Mouse (Mus musculus) heart, postnatal 4 days (tissue): ENCODE measurements around the gene Bcan. TPM values are rescaled to one million over a fixed set of nuclear protein-coding genes. Genes with fewer than 3 reads are reported as not detected.

Experiments
- DNase-seq: peaks from one replicate; pipeline ENCODE4 v3.0.0; 2021
- total RNA-seq, 2 experiments: library from RNA; stranded (reverse); gene quantifications; 2 replicates each; pipeline ENCODE4 v1.2.3; 2021

The Bcan gene
- total RNA-seq, 2 experiments from 2014 or later = 0.12 to 0.29 TPM

GRCm38 (mm10) chr3:87943586-87943985, 56.4 kb downstream of the Bcan start:
- no peak for DNase-seq

- no peak for DNase-seq
Measured at GRCm38 (mm10) chr3:87942471-87942870, 57.6 kb downstream of the Bcan start.

GRCm38 (mm10) chr3:87940611-87941010, 59.4 kb downstream of the Bcan start:
- no peak for DNase-seq

Other genes starting within 250 kb of the Bcan start
- under 1 TPM; 0.09 to 0.10 TPM for gene Ntrk1, start 205.1 kb downstream of the Bcan start, total RNA-seq
- under 1 TPM in 1 of 2 experiments, not detected in 1; 0.07 TPM for gene Insrr, start 203.3 kb downstream of the Bcan start, total RNA-seq
- gene Pear1, start 175.9 kb downstream of the Bcan start, total RNA-seq = 10 to 100 TPM; 24.8 to 26.1 TPM
- under 1 TPM in 1 of 2 experiments, not detected in 1; 0.12 TPM for gene Sh2d2a, start 153.5 kb downstream of the Bcan start, total RNA-seq
- 10 to 100 TPM; 56.2 to 56.9 TPM for gene Prcc, start 114.6 kb downstream of the Bcan start, total RNA-seq
- gene Hdgf, start 93.9 kb downstream of the Bcan start, total RNA-seq = 100 to 1,000 TPM; 146 to 151 TPM
- gene Mrpl24, start 80.7 kb downstream of the Bcan start, total RNA-seq = 10 to 100 TPM; 68.2 to 68.9 TPM
- gene Isg20l2, start 69.9 kb downstream of the Bcan start, total RNA-seq = 10 to 100 TPM; 20.1 to 21.2 TPM
- 1 to 10 TPM; 7.7 to 8.9 TPM for gene Rrnad1, start 69.5 kb downstream of the Bcan start, total RNA-seq
- 1 to 10 TPM in 1 of 2 experiments, under 1 TPM in 1; 0.91 to 1.0 TPM for gene Crabp2, start 51.6 kb downstream of the Bcan start, total RNA-seq
- gene Nes, start 29.2 kb downstream of the Bcan start, total RNA-seq = 10 to 100 TPM; 66.5 to 70.4 TPM
- not detected for gene Hapln2, start 27.4 kb upstream of the Bcan start, total RNA-seq
- gene Gpatch4, start 42.9 kb upstream of the Bcan start, total RNA-seq = 1 to 10 TPM; 7.2 to 7.5 TPM
- 10 to 100 TPM; 77.4 to 80.8 TPM for gene Naxe, start 58.3 kb upstream of the Bcan start, total RNA-seq
- gene Ttc24, start 78.1 kb upstream of the Bcan start, total RNA-seq = not detected
- gene Iqgap3, start 81.7 kb upstream of the Bcan start, total RNA-seq = 10 to 100 TPM; 49.2 to 56.5 TPM
- gene Mef2d, start 142.1 kb upstream of the Bcan start, total RNA-seq = 100 to 1,000 TPM; 115 to 120 TPM